Mouse (Mus musculus): ENCODE results near the gene Tmc7. TPM values are rescaled to one million over a fixed set of nuclear protein-coding genes. Genes with fewer than 3 reads are reported as not detected.

Tmc7 gene
- not detected in 2 replicates for polyA plus RNA-seq (2012; ENCODE audit: insufficient read depth, low replicate concordance)

GRCm38 (mm10) chr7:118584257-118584907 is at the start of gene Tmc7:
Tmc7 (minus strand) TSS chr7:118584736.
- H3K27me3 ChIP-seq (replicated peaks), result peaks cover 43% of the 10 kb centered on the region
- H3K9me3 ChIP-seq, result peaks cover 53% of the 10 kb centered on the region
- TF ChIP-seq FLI1 (IDR thresholded peaks at IDR 0.05; ENCODE audit: low read length) (no peak), GATA1 (IDR thresholded peaks at IDR 0.05; ENCODE audit: borderline replicate concordance, low read length) (no peak)
- H3K36me3 ChIP-seq (replicated peaks; ENCODE audit: low read length), result no peaks in the 10 kb centered on the region
- peak within 1 kb of the TSS; percentile 90 for H3K4me3 ChIP-seq (replicated peaks)
- H3K4me1 ChIP-seq, result peaks cover 11% of the 10 kb centered on the region

- H3K27me3 ChIP-seq (replicated peaks), result no peaks in the 10 kb centered on the region
- 0 out of 2 replicates have a peak, but pooled peaks cover 5% of the 10 kb centered on the region for H3K9me3 ChIP-seq
- TF ChIP-seq FLI1 (IDR thresholded peaks at IDR 0.05; ENCODE audit: low read length) (no peak), GATA1 (IDR thresholded peaks at IDR 0.05; ENCODE audit: borderline replicate concordance, low read length) (no peak)
- no peaks in the 10 kb centered on the region for H3K4me1 ChIP-seq
- no peaks in the 10 kb centered on the region for H3K36me3 ChIP-seq (replicated peaks; ENCODE audit: low read length)
- no peak overlapping the region for H3K4me3 ChIP-seq (replicated peaks)
These were observed 49.4 kb upstream of the Tmc7 start for GRCm38 (mm10) chr7:118633951-118634350.

- no peaks in the 10 kb centered on the region for H3K36me3 ChIP-seq (replicated peaks; ENCODE audit: low read length)
- no peaks in the 10 kb centered on the region for H3K27me3 ChIP-seq (replicated peaks)
- 0 out of 2 replicates have a peak, but pooled peaks cover 5% of the 10 kb centered on the region for H3K9me3 ChIP-seq
- H3K4me3 ChIP-seq (replicated peaks), result no peak overlapping the region
- TF ChIP-seq GATA1 (IDR thresholded peaks at IDR 0.05; ENCODE audit: borderline replicate concordance, low read length), result no peak
- TF ChIP-seq FLI1 (IDR thresholded peaks at IDR 0.05; ENCODE audit: low read length), result no peak
- H3K4me1 ChIP-seq, result no peaks in the 10 kb centered on the region
These were observed 48.6 kb upstream of the Tmc7 start for GRCm38 (mm10) chr7:118633094-118633493.

- TF ChIP-seq GATA1 (IDR thresholded peaks at IDR 0.05; ENCODE audit: borderline replicate concordance, low read length), result no peak
- TF ChIP-seq FLI1 (IDR thresholded peaks at IDR 0.05; ENCODE audit: low read length), result no peak
- Histone ChIP-seq H3K36me3 (replicated peaks; ENCODE audit: low read length) (no peaks in the 10 kb centered on the region), H3K4me3 (replicated peaks) (no peak overlapping the region), H3K27me3 (replicated peaks) (peaks cover 3% of the 10 kb centered on the region), H3K4me1 (no peaks in the 10 kb centered on the region), H3K9me3 (no peaks in the 10 kb centered on the region)
These were observed 43.2 kb upstream of the Tmc7 start for GRCm38 (mm10) chr7:118627550-118628298.

- Histone ChIP-seq H3K4me1 (no peaks in the 10 kb centered on the region), H3K4me3 (replicated peaks) (no peak overlapping the region), H3K36me3 (replicated peaks; ENCODE audit: low read length) (no peaks in the 10 kb centered on the region), H3K9me3 (no peaks in the 10 kb centered on the region), H3K27me3 (replicated peaks) (no peaks in the 10 kb centered on the region)
- TF ChIP-seq FLI1 (IDR thresholded peaks at IDR 0.05; ENCODE audit: low read length), result no peak
- TF ChIP-seq GATA1 (IDR thresholded peaks at IDR 0.05; ENCODE audit: borderline replicate concordance, low read length), result no peak
These were observed 36.6 kb upstream of the Tmc7 start for GRCm38 (mm10) chr7:118621094-118621493.

GRCm38 (mm10) chr7:118620243-118620906 is 35.8 kb upstream of the Tmc7 start:
- H3K9me3 ChIP-seq, result no peaks in the 10 kb centered on the region
- H3K4me3 ChIP-seq (replicated peaks), result no peak overlapping the region
- no peaks in the 10 kb centered on the region for H3K36me3 ChIP-seq (replicated peaks; ENCODE audit: low read length)
- TF ChIP-seq GATA1 (IDR thresholded peaks at IDR 0.05; ENCODE audit: borderline replicate concordance, low read length) (no peak), FLI1 (IDR thresholded peaks at IDR 0.05; ENCODE audit: low read length) (no peak)
- H3K4me1 ChIP-seq, result no peaks in the 10 kb centered on the region
- H3K27me3 ChIP-seq (replicated peaks), result no peaks in the 10 kb centered on the region

- no peak overlapping the region for H3K4me3 ChIP-seq (replicated peaks)
- no peaks in the 10 kb centered on the region for H3K4me1 ChIP-seq
- H3K9me3 ChIP-seq, result no peaks in the 10 kb centered on the region
- no peak for TF ChIP-seq FLI1 (IDR thresholded peaks at IDR 0.05; ENCODE audit: low read length)
- H3K36me3 ChIP-seq (replicated peaks; ENCODE audit: low read length), result no peaks in the 10 kb centered on the region
- no peaks in the 10 kb centered on the region for H3K27me3 ChIP-seq (replicated peaks)
These were observed 33.6 kb upstream of the Tmc7 start for GRCm38 (mm10) chr7:118618104-118618503.

- Histone ChIP-seq H3K27me3 (replicated peaks) (no peaks in the 10 kb centered on the region), H3K36me3 (replicated peaks; ENCODE audit: low read length) (no peaks in the 10 kb centered on the region), H3K4me3 (replicated peaks) (no peak overlapping the region), H3K9me3 (no peaks in the 10 kb centered on the region), H3K4me1 (no peaks in the 10 kb centered on the region)
- TF ChIP-seq FLI1 (IDR thresholded peaks at IDR 0.05; ENCODE audit: low read length), result no peak
- no peak for TF ChIP-seq GATA1 (IDR thresholded peaks at IDR 0.05; ENCODE audit: borderline replicate concordance, low read length)
These were observed 29.5 kb upstream of the Tmc7 start for GRCm38 (mm10) chr7:118614076-118614475.

GRCm38 (mm10) chr7:118611933-118612332 is 27.4 kb upstream of the Tmc7 start:
- Histone ChIP-seq H3K36me3 (replicated peaks; ENCODE audit: low read length) (no peaks in the 10 kb centered on the region), H3K4me3 (replicated peaks) (no peak overlapping the region), H3K27me3 (replicated peaks) (no peaks in the 10 kb centered on the region), H3K4me1 (no peaks in the 10 kb centered on the region), H3K9me3 (no peaks in the 10 kb centered on the region)
- no peak for TF ChIP-seq GATA1 (IDR thresholded peaks at IDR 0.05; ENCODE audit: borderline replicate concordance, low read length)
- TF ChIP-seq FLI1 (IDR thresholded peaks at IDR 0.05; ENCODE audit: low read length), result no peak

Measured in megakaryocyte, embryonic 14.5 days (primary cell).